Mouse (Mus musculus): Measurements from ENCODE around the gene Kcnq5.

GRCm38 (mm10) chr1:21896067-21896719 lies 65.5 kb downstream of the Kcnq5 start:
- TF ChIP-seq CTCF (IDR thresholded peaks at IDR 0.05; ENCODE audit: low read depth, low read length) (no peak), POLR2A (IDR thresholded peaks at IDR 0.05; ENCODE audit: insufficient read depth, low read length) (no peak), EP300 (IDR thresholded peaks at IDR 0.05; ENCODE audit: insufficient read depth, low read depth, low read length) (no peak)

All from ES-Bruce4 (cell line).